Mouse (Mus musculus) cerebellum, adult 2 months (tissue): ENCODE data around the gene Ube2d1.

ENCODE experiments used
- CTCF ChIP-seq: fragments of 200-500 bp; IDR thresholded peaks from 2 replicates; pipeline ENCODE4 v1.5.1; 2011; ENCODE audit warnings: low read depth, mild to moderate bottlenecking, control low read depth, low read length, moderate library complexity, borderline replicate concordance; ENCODE audit not compliant: insufficient read depth
- POLR2A ChIP-seq: fragments of 200-500 bp; IDR thresholded peaks from 2 replicates; pipeline ENCODE4 v1.6.1; 2011; ENCODE audit warnings: low read length, control low read depth, borderline replicate concordance; ENCODE audit not compliant: insufficient read depth

DNA sequence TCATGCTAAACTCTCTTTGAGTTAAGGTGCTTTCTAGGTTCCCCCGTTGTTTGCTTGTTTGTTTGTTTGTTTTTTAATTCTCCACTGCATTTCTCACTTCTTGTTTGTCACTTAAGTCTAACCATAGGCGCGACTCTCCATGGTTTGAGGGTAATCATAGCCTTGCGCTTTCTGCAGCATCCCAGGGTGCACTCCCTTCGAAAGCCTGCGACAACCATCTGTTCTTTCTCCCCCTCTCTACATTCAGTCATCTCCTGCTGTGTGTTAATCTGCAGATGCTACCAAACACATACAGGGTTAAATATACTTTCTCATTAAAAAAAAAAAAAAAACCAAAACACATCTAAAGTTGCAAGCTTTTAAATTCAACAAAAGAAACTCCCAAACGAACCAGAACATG lies 31.4 kb upstream of the Ube2d1 start:
- no peak for TF ChIP-seq POLR2A
- no peak for TF ChIP-seq CTCF
